Mouse (Mus musculus): Measurements from ENCODE around the gene Ppp2r5c. TPM values are rescaled to one million over a fixed set of nuclear protein-coding genes. Genes with fewer than 3 reads are reported as not detected.

Ppp2r5c gene
- polyA plus RNA-seq, 1 experiment from 2014 or later, result 143 TPM

DNA sequence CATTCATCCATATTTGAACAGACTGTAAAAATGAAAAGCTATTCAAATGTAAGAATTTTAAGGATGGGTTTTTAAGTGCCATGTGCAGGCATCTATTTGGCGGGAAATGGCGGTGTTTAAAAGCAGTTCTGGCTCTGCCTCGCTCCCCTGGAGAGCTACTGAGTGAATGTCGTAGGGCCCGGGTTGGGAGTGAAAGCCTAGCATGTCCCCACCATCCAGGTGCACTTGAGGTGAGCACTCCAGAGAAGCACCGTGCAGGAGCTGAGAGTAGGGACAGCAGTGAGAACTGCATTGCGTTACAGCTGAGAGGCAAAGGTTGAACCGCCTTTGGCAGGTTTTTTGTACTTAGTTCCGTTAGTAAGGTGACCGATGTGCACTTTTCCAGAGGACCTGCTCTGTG, 92.4 kb downstream of the Ppp2r5c start:
- no peak overlapping the region for H3K4me3 ChIP-seq
- H3K36me3 ChIP-seq (replicated peaks), result peaks cover 20% of the 10 kb centered on the region
- no peaks in the 10 kb centered on the region for H3K27me3 ChIP-seq (replicated peaks; ENCODE audit: low read depth, poor library complexity, severe bottlenecking)
- H3K27ac ChIP-seq (replicated peaks), result no peak overlapping the region
- DNase-seq (ENCODE audit: low spot score), result no peak
- H3K4me1 ChIP-seq, result peaks cover 6% of the 10 kb centered on the region; the same call in 1 of the 2 replicates
- 94% methylated on average over 10 of the region's 10 CpGs for WGBS
- no peaks in the 10 kb centered on the region for H3K9me3 ChIP-seq

- Histone ChIP-seq H3K4me1 (peaks cover 6% of the 10 kb centered on the region; the same call in 1 of the 2 replicates), H3K9me3 (no peaks in the 10 kb centered on the region), H3K36me3 (replicated peaks) (peaks cover 24% of the 10 kb centered on the region), H3K27me3 (replicated peaks; ENCODE audit: low read depth, poor library complexity, severe bottlenecking) (no peaks in the 10 kb centered on the region), H3K4me3 (no peak overlapping the region), H3K27ac (replicated peaks) (no peak overlapping the region)
- DNase-seq (ENCODE audit: low spot score), result no peak
- WGBS, result 90% methylated on average over 9 of the region's 9 CpGs
These were observed 92.9 kb downstream of the Ppp2r5c start for GRCm38 (mm10) chr12:110539798-110540197.

DNA sequence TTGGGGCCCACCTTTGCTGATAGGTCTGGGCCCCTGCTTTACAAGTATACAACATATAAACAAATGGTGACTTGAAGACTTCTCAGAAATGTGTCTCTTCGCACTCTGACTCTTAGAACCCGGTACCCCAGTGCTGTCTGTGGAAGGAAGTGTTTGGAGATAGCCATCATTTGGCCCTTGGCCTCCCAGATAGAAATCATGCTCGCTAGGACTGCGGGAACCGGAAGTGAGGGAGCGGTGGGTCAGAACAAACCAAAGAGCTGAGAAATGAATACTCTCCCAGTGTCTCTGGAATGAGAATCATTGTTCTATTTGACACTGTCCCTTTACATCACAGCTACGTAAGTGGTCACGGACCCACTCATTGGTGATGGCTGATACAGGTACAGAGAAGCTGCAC, 93.4 kb downstream of the Ppp2r5c start:
- 91% methylated on average over 8 of the region's 8 CpGs for WGBS
- Histone ChIP-seq H3K4me1 (peaks cover 6% of the 10 kb centered on the region; the same call in 1 of the 2 replicates), H3K27me3 (replicated peaks; ENCODE audit: low read depth, poor library complexity, severe bottlenecking) (no peaks in the 10 kb centered on the region)

GRCm38 (mm10) chr12:110541001-110541400, 94.1 kb downstream of the Ppp2r5c start:
- no peak for DNase-seq (ENCODE audit: low spot score)
- H3K36me3 ChIP-seq (replicated peaks), result peaks cover 34% of the 10 kb centered on the region
- no peaks in the 10 kb centered on the region for H3K9me3 ChIP-seq
- no peak overlapping the region for H3K4me3 ChIP-seq
- WGBS, result 92% methylated on average over 8 of the region's 8 CpGs
- no peaks in the 10 kb centered on the region for H3K27me3 ChIP-seq (replicated peaks; ENCODE audit: low read depth, poor library complexity, severe bottlenecking)
- H3K27ac ChIP-seq (replicated peaks), result no peak overlapping the region
- H3K4me1 ChIP-seq, result peaks cover 6% of the 10 kb centered on the region; the same call in 1 of the 2 replicates

More for the DNA sequence above, 93.4 kb downstream of the Ppp2r5c start:
- H3K9me3 ChIP-seq, result no peaks in the 10 kb centered on the region
- no peak overlapping the region for H3K27ac ChIP-seq (replicated peaks)
- no peak for DNase-seq (ENCODE audit: low spot score)
- no peak overlapping the region for H3K4me3 ChIP-seq
- peaks cover 27% of the 10 kb centered on the region for H3K36me3 ChIP-seq (replicated peaks)

GRCm38 (mm10) chr12:110541528-110541927, 94.6 kb downstream of the Ppp2r5c start:
- Histone ChIP-seq H3K4me1 (peaks cover 6% of the 10 kb centered on the region; the same call in 1 of the 2 replicates), H3K9me3 (no peaks in the 10 kb centered on the region), H3K27ac (replicated peaks) (no peak overlapping the region), H3K4me3 (no peak overlapping the region), H3K36me3 (replicated peaks) (peaks cover 39% of the 10 kb centered on the region), H3K27me3 (replicated peaks; ENCODE audit: low read depth, poor library complexity, severe bottlenecking) (no peaks in the 10 kb centered on the region)
- 75% methylated on average over 5 of the region's 5 CpGs for WGBS
- DNase-seq (ENCODE audit: low spot score), result no peak

DNA sequence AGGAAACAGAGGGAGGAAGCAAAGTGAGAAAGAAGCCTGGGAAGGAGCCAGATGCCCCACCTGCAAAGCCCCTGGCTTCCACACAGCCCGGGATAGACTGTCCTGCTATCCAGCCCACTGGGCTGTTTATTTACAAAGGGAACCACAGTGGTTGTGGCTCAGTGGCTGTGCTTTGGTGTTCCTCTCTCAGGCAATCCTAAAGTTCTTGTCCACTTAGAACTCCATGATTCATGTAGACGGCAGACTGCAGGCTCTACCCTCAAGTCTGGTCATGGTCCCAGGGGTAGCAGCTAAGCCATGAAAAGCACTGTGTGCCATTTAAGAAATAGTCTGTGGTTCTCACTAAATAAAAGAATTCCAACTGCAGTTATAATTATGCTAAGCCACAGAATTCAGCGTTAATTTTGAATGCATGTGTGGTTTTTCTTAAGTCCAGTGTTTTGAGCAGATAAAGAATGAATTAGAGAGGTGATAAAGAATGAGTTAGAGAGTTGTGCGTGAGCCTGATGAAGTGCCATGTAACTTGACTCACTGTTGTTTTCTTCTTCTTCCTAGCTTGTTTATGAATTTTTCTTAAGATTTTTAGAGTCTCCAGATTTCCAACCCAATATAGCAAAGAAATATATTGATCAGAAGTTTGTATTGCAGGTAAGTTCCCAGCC, 98.3 kb downstream of the Ppp2r5c start:
- H3K4me3 ChIP-seq, result no peak overlapping the region
- no peak overlapping the region for H3K27ac ChIP-seq (replicated peaks)
- H3K9me3 ChIP-seq, result no peaks in the 10 kb centered on the region
- DNase-seq (ENCODE audit: low spot score), result no peak
- H3K27me3 ChIP-seq (replicated peaks; ENCODE audit: low read depth, poor library complexity, severe bottlenecking), result no peaks in the 10 kb centered on the region
- H3K36me3 ChIP-seq (replicated peaks), result peaks cover 61% of the 10 kb centered on the region
- 87% methylated on average over 4 of the region's 4 CpGs for WGBS
- peaks cover 6% of the 10 kb centered on the region; the same call in 1 of the 2 replicates for H3K4me1 ChIP-seq

GRCm38 (mm10) chr12:110547573-110547972, 100.7 kb downstream of the Ppp2r5c start:
- Histone ChIP-seq H3K4me3 (no peak overlapping the region), H3K36me3 (replicated peaks) (peaks cover 80% of the 10 kb centered on the region), H3K27me3 (replicated peaks; ENCODE audit: low read depth, poor library complexity, severe bottlenecking) (no peaks in the 10 kb centered on the region), H3K4me1 (no peaks in the 10 kb centered on the region), H3K9me3 (no peaks in the 10 kb centered on the region), H3K27ac (replicated peaks) (no peak overlapping the region)
- no peak for DNase-seq (ENCODE audit: low spot score)
- 93% methylated on average over 12 of the region's 12 CpGs for WGBS

DNA sequence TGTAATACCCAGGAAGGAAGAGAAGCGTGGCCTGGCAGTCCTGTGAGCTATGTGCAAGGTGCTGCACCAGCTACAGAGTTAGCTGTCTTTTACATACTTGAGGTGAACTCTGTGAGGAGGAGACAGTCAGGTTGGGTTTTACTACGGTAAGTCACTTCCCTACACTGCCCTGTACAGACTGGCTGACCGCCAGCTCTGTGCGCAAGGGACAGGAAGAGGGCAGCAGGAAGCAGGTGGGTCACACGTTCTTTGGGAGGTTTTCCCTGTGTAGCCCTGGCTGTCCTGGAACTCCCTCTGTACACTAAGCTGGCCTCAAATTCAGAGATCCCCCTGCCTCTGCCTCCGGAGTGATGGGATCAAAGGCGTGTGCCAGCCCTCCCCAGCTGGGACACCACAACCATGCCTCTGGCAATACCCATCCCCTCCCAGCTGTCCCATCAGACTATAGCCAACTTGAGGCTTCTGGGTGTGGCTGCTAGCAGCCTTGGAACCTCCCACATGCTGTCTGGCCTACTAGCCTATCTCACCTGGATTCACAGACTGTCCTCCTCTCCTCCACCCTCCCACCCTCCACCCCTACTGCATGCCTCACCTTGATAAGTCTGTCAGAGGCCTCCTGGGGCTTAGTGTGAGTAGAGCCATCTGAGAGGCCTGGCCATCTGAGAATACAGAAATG, 102.7 kb downstream of the Ppp2r5c start:
- Histone ChIP-seq H3K36me3 (replicated peaks) (peaks cover 94% of the 10 kb centered on the region), H3K4me1 (no peaks in the 10 kb centered on the region), H3K27me3 (replicated peaks; ENCODE audit: low read depth, poor library complexity, severe bottlenecking) (no peaks in the 10 kb centered on the region), H3K9me3 (no peaks in the 10 kb centered on the region), H3K4me3 (no peak overlapping the region), H3K27ac (replicated peaks) (no peak overlapping the region)
- no peak for DNase-seq (ENCODE audit: low spot score)
- 91% methylated on average over 7 of the region's 7 CpGs for WGBS

DNA sequence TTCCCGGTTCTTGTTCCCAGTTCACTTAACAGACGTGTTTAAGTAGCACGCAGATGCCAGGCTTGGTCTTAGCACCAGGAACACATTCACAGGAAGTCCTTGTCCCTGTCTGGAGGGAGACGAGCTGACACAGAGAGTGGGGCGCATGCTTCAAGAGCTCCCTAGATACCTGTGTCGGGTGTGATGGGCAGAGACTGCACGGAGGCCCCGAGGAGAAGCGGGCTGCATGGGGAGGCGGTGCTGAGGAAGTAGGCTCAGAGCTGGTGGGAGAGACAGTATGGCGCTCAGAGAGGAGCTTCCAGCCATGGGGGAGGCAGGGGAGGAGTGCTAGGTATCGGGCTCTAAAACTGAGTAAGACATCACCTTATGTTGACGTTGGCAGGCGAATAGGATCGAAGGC, 103.4 kb downstream of the Ppp2r5c start:
- DNase-seq (ENCODE audit: low spot score), result no peak
- Histone ChIP-seq H3K9me3 (no peaks in the 10 kb centered on the region), H3K27me3 (replicated peaks; ENCODE audit: low read depth, poor library complexity, severe bottlenecking) (no peaks in the 10 kb centered on the region), H3K36me3 (replicated peaks) (peaks cover 96% of the 10 kb centered on the region), H3K4me3 (no peak overlapping the region), H3K4me1 (no peaks in the 10 kb centered on the region), H3K27ac (replicated peaks) (no peak overlapping the region)
- WGBS, result 92% methylated on average over 15 of the region's 15 CpGs

- WGBS, result 93% methylated on average over 13 of the region's 13 CpGs
- DNase-seq (ENCODE audit: low spot score), result no peak
- peaks cover 96% of the 10 kb centered on the region for H3K36me3 ChIP-seq (replicated peaks)
- H3K9me3 ChIP-seq, result no peaks in the 10 kb centered on the region
- H3K27me3 ChIP-seq (replicated peaks; ENCODE audit: low read depth, poor library complexity, severe bottlenecking), result no peaks in the 10 kb centered on the region
- no peaks in the 10 kb centered on the region for H3K4me1 ChIP-seq
- H3K27ac ChIP-seq (replicated peaks), result no peak overlapping the region
- no peak overlapping the region for H3K4me3 ChIP-seq
These were observed 105.2 kb downstream of the Ppp2r5c start for GRCm38 (mm10) chr12:110552113-110552512.

- H3K27me3 ChIP-seq (replicated peaks; ENCODE audit: low read depth, poor library complexity, severe bottlenecking), result no peaks in the 10 kb centered on the region
- no peak for DNase-seq (ENCODE audit: low spot score)
- 92% methylated on average over 5 of the region's 5 CpGs for WGBS
- H3K27ac ChIP-seq (replicated peaks), result no peak overlapping the region
- H3K4me3 ChIP-seq, result no peak overlapping the region
- no peaks in the 10 kb centered on the region for H3K4me1 ChIP-seq
- peaks cover 96% of the 10 kb centered on the region for H3K36me3 ChIP-seq (replicated peaks)
- no peaks in the 10 kb centered on the region for H3K9me3 ChIP-seq
These were observed 106.4 kb downstream of the Ppp2r5c start for GRCm38 (mm10) chr12:110553362-110553761.

GRCm38 (mm10) chr12:110555536-110556240, 108.8 kb downstream of the Ppp2r5c start:
- no peaks in the 10 kb centered on the region for H3K27me3 ChIP-seq (replicated peaks; ENCODE audit: low read depth, poor library complexity, severe bottlenecking)
- no peak overlapping the region for H3K4me3 ChIP-seq
- H3K4me1 ChIP-seq, result no peaks in the 10 kb centered on the region
- 87% methylated on average over 21 of the region's 21 CpGs for WGBS
- peaks cover 98% of the 10 kb centered on the region for H3K36me3 ChIP-seq (replicated peaks)
- H3K27ac ChIP-seq (replicated peaks), result no peak overlapping the region
- no peaks in the 10 kb centered on the region for H3K9me3 ChIP-seq
- no peak for DNase-seq (ENCODE audit: low spot score)
